Mouse (Mus musculus): Measurements from ENCODE around the gene Opalin.

DNA sequence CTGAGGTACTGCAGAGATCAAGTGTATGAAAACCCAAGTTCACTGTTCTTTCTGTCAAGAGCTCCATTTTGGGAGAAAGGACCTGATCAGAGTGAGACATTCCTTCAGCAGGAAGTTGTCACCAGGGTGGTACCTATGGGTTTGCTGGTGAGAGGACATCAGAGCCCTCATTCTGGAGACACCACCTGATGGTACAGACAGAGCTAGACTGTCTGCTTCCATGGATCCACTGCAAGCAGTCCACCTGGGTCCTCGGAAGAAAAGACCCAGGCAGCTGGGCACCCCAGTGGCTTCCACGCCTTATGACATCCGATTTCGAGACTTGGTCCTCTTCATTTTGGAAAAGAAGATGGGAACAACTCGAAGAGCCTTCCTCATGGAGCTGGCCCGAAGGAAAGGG is 47.7 kb downstream of the Opalin start, which contains the start of gene Dntt:
- TF ChIP-seq CTCF (IDR thresholded peaks at IDR 0.05; ENCODE audit: low read depth) (no peak), EP300 (IDR thresholded peaks at IDR 0.05; ENCODE audit: low read depth) (no peak)
